Mouse (Mus musculus): ENCODE data around the gene Zfp472.

The Zfp472 gene

GRCm38 (mm10) chr17:32965623-32966290, at the start of gene Zfp472:
Gene Zfp472 (plus strand): TSS chr17:32965814.
- peak; percentile 87 for DNase-seq (ENCODE audit: low read depth, low spot score)

GRCm38 (mm10) chr17:32916075-32916474, 49.5 kb upstream of the Zfp472 start:
- no peak for DNase-seq (ENCODE audit: low read depth, low spot score)

GRCm38 (mm10) chr17:32917131-32917530, 48.5 kb upstream of the Zfp472 start, which contains the start of gene Cyp4f14:
Gene Cyp4f14 (minus strand): TSS chr17:32917342.
- peak; percentile 24 for DNase-seq (ENCODE audit: low read depth, low spot score)

- no peak for DNase-seq (ENCODE audit: low read depth, low spot score)
These were observed 46.5 kb upstream of the Zfp472 start for GRCm38 (mm10) chr17:32919123-32919522.

GRCm38 (mm10) chr17:32923681-32924080, 41.9 kb upstream of the Zfp472 start:
- DNase-seq (ENCODE audit: low read depth, low spot score): no peak

- peak; percentile 59 for DNase-seq (ENCODE audit: low read depth, low spot score)
These were observed 40.8 kb upstream of the Zfp472 start for GRCm38 (mm10) chr17:32924658-32925312.

- DNase-seq (ENCODE audit: low read depth, low spot score): no peak
These were observed 37.8 kb upstream of the Zfp472 start for GRCm38 (mm10) chr17:32927803-32928202.

- DNase-seq (ENCODE audit: low read depth, low spot score): no peak
These were observed 25.8 kb upstream of the Zfp472 start for GRCm38 (mm10) chr17:32939831-32940230.

- DNase-seq (ENCODE audit: low read depth, low spot score): no peak
These were observed 22.0 kb upstream of the Zfp472 start for GRCm38 (mm10) chr17:32943661-32944060.

- DNase-seq (ENCODE audit: low read depth, low spot score): no peak
These were observed 21.1 kb upstream of the Zfp472 start for GRCm38 (mm10) chr17:32944402-32945035.

GRCm38 (mm10) chr17:32946716-32947115, 18.9 kb upstream of the Zfp472 start:
- DNase-seq (ENCODE audit: low read depth, low spot score): no peak

GRCm38 (mm10) chr17:32947215-32947914, 18.2 kb upstream of the Zfp472 start, which contains the start of gene Cyp4f13:
Gene Cyp4f13 (minus strand): TSS chr17:32947402.
- peak; percentile 92 for DNase-seq (ENCODE audit: low read depth, low spot score)

- no peak for DNase-seq (ENCODE audit: low read depth, low spot score)
These were observed 15.5 kb upstream of the Zfp472 start for GRCm38 (mm10) chr17:32950136-32950535.

- DNase-seq (ENCODE audit: low read depth, low spot score): no peak
These were observed 14.6 kb upstream of the Zfp472 start for GRCm38 (mm10) chr17:32951006-32951405.

- DNase-seq (ENCODE audit: low read depth, low spot score): peak; percentile 21
These were observed 14.2 kb upstream of the Zfp472 start for GRCm38 (mm10) chr17:32951441-32951840.

GRCm38 (mm10) chr17:32965253-32965622, 376 bp upstream of the Zfp472 start:
- no peak for DNase-seq (ENCODE audit: low read depth, low spot score)

GRCm38 (mm10) chr17:32981361-32981760, 15.7 kb downstream of the Zfp472 start:
- DNase-seq (ENCODE audit: low read depth, low spot score): no peak

GRCm38 (mm10) chr17:32986301-32986700, 20.7 kb downstream of the Zfp472 start:
- DNase-seq (ENCODE audit: low read depth, low spot score): no peak

- peak; percentile 2 for DNase-seq (ENCODE audit: low read depth, low spot score)
These were observed 26.5 kb downstream of the Zfp472 start for GRCm38 (mm10) chr17:32991965-32992698.

GRCm38 (mm10) chr17:32992699-32993474, 27.3 kb downstream of the Zfp472 start, which contains the start of gene Zfp952:
Gene Zfp952 (plus strand): TSS chr17:32993129.
- peak; percentile 88 for DNase-seq (ENCODE audit: low read depth, low spot score)

Measured in skeletal muscle tissue, adult 2 months (tissue).